Mouse (Mus musculus) left cerebral cortex, adult 2 months (tissue): ENCODE data around the gene Slc18b1. TPM values are rescaled to one million over a fixed set of nuclear protein-coding genes. Genes with fewer than 3 reads are reported as not detected.
A peak's percentile ranks its signal among the peaks of the same experiment; 100 is the strongest.
"Not testable (repeated sequence)": the region's sequence is repeated elsewhere in the genome, so short reads cannot be mapped to it uniquely, and the experiment has no call there.

Experiments
- DNase-seq, 2 experiments: peaks; one replicate each; pipeline ENCODE4 v3.0.0; 2021 to 2022; ENCODE audit warnings: low spot score in 2 of 2, mixed read lengths in 1 of 2; ENCODE audit errors: extremely low spot score in 1 of 2
- H3K27ac ChIP-seq: fragments of 200-600 bp; 2 replicates; pipeline ENCODE4 v1.8.1; 2022
- H3K4me3 ChIP-seq: fragments of 200-600 bp; 2 replicates; pipeline ENCODE4 v1.8.1; 2022
- CTCF ChIP-seq: fragments of 200-600 bp; IDR thresholded peaks from 2 replicates; pipeline ENCODE4 v1.8.1; 2022; ENCODE audit warnings: antibody characterized with exemption, mild to moderate bottlenecking, moderate library complexity
- intact Hi-C: fragments of 180-260 bp; cut with DNase I; formaldehyde crosslinking; loops from one replicate; pipeline ENCODE4 v1.15.1; 2025
- long read RNA-seq, 2 experiments: library from polyadenylated mRNA; stranded (forward); transcript quantifications; one replicate each; pipeline ENCODE4 v2.0.0; 2021; ENCODE audit warnings: borderline mapping rate in 2 of 2
- total RNA-seq, 2 experiments: library from RNA; stranded (reverse); gene quantifications; 2 replicates each; pipeline ENCODE4 v1.2.3; 2021

The Slc18b1 gene
- total RNA-seq = 10 to 100 TPM; 26.9 to 31.0 TPM
- long read RNA-seq, experiment 1, transcript Slc18b1-201 (14 exons, 2,837 nt) = major isoform, 25 of 35 reads
- long read RNA-seq, experiment 1, partial matches to known transcripts = 0 of 35 reads
- long read RNA-seq, experiment 1, other reads (novel, unspliced or antisense) = 10 of 35 reads
- long read RNA-seq, experiment 2, transcript Slc18b1-201 (14 exons, 2,837 nt) = major isoform, 7 of 20 reads
- long read RNA-seq, experiment 2, partial matches to known transcripts = 1 of 20 reads
- long read RNA-seq, experiment 2, other reads (novel, unspliced or antisense) = 12 of 20 reads

GRCm38 (mm10) chr10:23796551-23797503 is at the start of gene Slc18b1:
TSS of gene Slc18b1 (plus strand) at chr10:23796986.
- peak; percentile 31 to 47 for DNase-seq
- intact Hi-C loops = loop anchor here (10.0 kb wide), 1 partner anchor 828 kb away; no protein-coding TSS in a partner anchor
- no peak for TF ChIP-seq CTCF
- peak within 1 kb of the TSS; percentile 83 for H3K27ac ChIP-seq
- H3K4me3 ChIP-seq = peak within 1 kb of the TSS; percentile 77

GRCm38 (mm10) chr10:23754166-23754565 is 42.6 kb upstream of the Slc18b1 start:
- intact Hi-C loops = no loop called here
- no peak for DNase-seq
- no peak overlapping the region for H3K4me3 ChIP-seq
- TF ChIP-seq CTCF = no peak
- no peak overlapping the region for H3K27ac ChIP-seq

- DNase-seq = no peak
- TF ChIP-seq CTCF = peak; percentile 58
- Histone ChIP-seq H3K4me3 (no peak overlapping the region), H3K27ac (no peak overlapping the region)
- intact Hi-C loops = loop anchor here (1.0 to 10.0 kb wide), 4 partner anchors 373 to 1003 kb away; no protein-coding TSS in a partner anchor
Observed at GRCm38 (mm10) chr10:23777288-23777945, 19.4 kb upstream of the Slc18b1 start.

GRCm38 (mm10) chr10:23780539-23781275 is 16.1 kb upstream of the Slc18b1 start:
- Histone ChIP-seq H3K27ac (no peak overlapping the region), H3K4me3 (no peak overlapping the region)
- intact Hi-C loops = loop anchor here (10.0 kb wide), 1 partner anchor 1056 kb away; no protein-coding TSS in a partner anchor
- no peak for DNase-seq
- no peak for TF ChIP-seq CTCF

- no peak for DNase-seq
- intact Hi-C loops = loop anchor here (10.0 kb wide), 1 partner anchor 1057 kb away; no protein-coding TSS in a partner anchor
Observed at GRCm38 (mm10) chr10:23781760-23782735, 14.7 kb upstream of the Slc18b1 start.

GRCm38 (mm10) chr10:23782855-23783492 is 13.8 kb upstream of the Slc18b1 start:
- Histone ChIP-seq H3K4me3 (no peak overlapping the region), H3K27ac (no peak overlapping the region)
- DNase-seq = no peak
- TF ChIP-seq CTCF = no peak
- intact Hi-C loops = loop anchor here (10.0 kb wide), 1 partner anchor 1058 kb away; no protein-coding TSS in a partner anchor

More at GRCm38 (mm10) chr10:23781760-23782735, 14.7 kb upstream of the Slc18b1 start:
- TF ChIP-seq CTCF = no peak
- no peak overlapping the region for H3K27ac ChIP-seq
- H3K4me3 ChIP-seq = no peak overlapping the region

GRCm38 (mm10) chr10:23783493-23783884 is 13.3 kb upstream of the Slc18b1 start:
- Histone ChIP-seq H3K4me3 (no peak overlapping the region), H3K27ac (no peak overlapping the region)
- DNase-seq = no peak
- TF ChIP-seq CTCF = no peak
- intact Hi-C loops = loop anchor here (10.0 kb wide), 1 partner anchor 1059 kb away; no protein-coding TSS in a partner anchor

- H3K27ac ChIP-seq = no peak overlapping the region
- H3K4me3 ChIP-seq = no peak overlapping the region
- TF ChIP-seq CTCF = no peak
- intact Hi-C loops = loop anchor here (10.0 kb wide), 1 partner anchor 1059 kb away; no protein-coding TSS in a partner anchor
- DNase-seq = no peak
Observed at GRCm38 (mm10) chr10:23784121-23784520, 12.7 kb upstream of the Slc18b1 start.

GRCm38 (mm10) chr10:23785599-23785998 is 11.2 kb upstream of the Slc18b1 start:
- not testable (repeated sequence) for H3K27ac ChIP-seq, H3K4me3 ChIP-seq, DNase-seq
- intact Hi-C loops = loop anchor here (10.0 kb wide), 1 partner anchor 1061 kb away; no protein-coding TSS in a partner anchor
